Mouse (Mus musculus) liver, embryonic 16.5 days (tissue): Measurements from ENCODE around the gene Prg3. TPM values are rescaled to one million over a fixed set of nuclear protein-coding genes. Genes with fewer than 3 reads are reported as not detected.

Experiments used
- ATAC-seq: fragments of 200-750 bp; cut with Nextera tagmentation; 2 replicates; pipeline ENCODE4 v1.8.0; 2017; ENCODE audit warnings: low read depth, mild to moderate bottlenecking, moderate number of reproducible peaks, moderate library complexity
- H3K27ac ChIP-seq: fragments of 300-500 bp; sonication (generic); 2 replicates; pipeline ENCODE4 v1.5.1; 2014; ENCODE audit warnings: mild to moderate bottlenecking, low read length
- H3K27me3 ChIP-seq: fragments of 300-500 bp; sonication (generic); 2 replicates; pipeline ENCODE4 v1.6.1; 2014; ENCODE audit warnings: low read depth, low read length, mixed read lengths; ENCODE audit not compliant: control insufficient read depth, insufficient read depth
- H3K36me3 ChIP-seq: fragments of 300-500 bp; sonication (generic); 2 replicates; pipeline ENCODE4 v1.6.1; 2014; ENCODE audit warnings: mild to moderate bottlenecking; ENCODE audit not compliant: control insufficient read depth, insufficient read depth
- H3K4me1 ChIP-seq: fragments of 300-500 bp; sonication (generic); 2 replicates; pipeline ENCODE4 v1.6.1; 2014; ENCODE audit warnings: low read depth, low read length, mixed read lengths; ENCODE audit not compliant: control insufficient read depth
- H3K4me2 ChIP-seq: fragments of 300-500 bp; sonication (generic); 2 replicates; pipeline ENCODE4 v1.6.1; 2014; ENCODE audit warnings: low read depth, low read length, mixed read lengths
- H3K4me3 ChIP-seq: fragments of 300-500 bp; sonication (generic); 2 replicates; pipeline ENCODE4 v1.5.1; 2014; ENCODE audit warnings: low read depth, mild to moderate bottlenecking, low read length
- H3K9ac ChIP-seq: fragments of 300-500 bp; sonication (generic); 2 replicates; pipeline ENCODE4 v1.6.1; 2014; ENCODE audit warnings: low read depth, low read length
- H3K9me3 ChIP-seq: fragments of 300-500 bp; sonication (generic); replicated peaks from 2 replicates; pipeline ENCODE4 v1.6.1; 2016; ENCODE audit warnings: low read length; ENCODE audit not compliant: control insufficient read depth
- WGBS: fragments of 180-500 bp; shearing (Covaris S2); extraction: QIAGEN DNeasy Blood & Tissue Kit; methylation state at CpG from one replicate; pipeline ENCODE4 v1.1.7; 2014; ENCODE audit not compliant: insufficient replicate concordance; 5-methylcytosine and 5-hydroxymethylcytosine counted together
- polyA plus RNA-seq: library from polyadenylated mRNA; unstranded; fragments of >200 nt; fragmentation: Nextera tagmentation; extraction: Ambion mirVana; gene quantifications from 2 replicates; pipeline ENCODE4 v1.2.1, GENCODE M21; 2015

Prg3 gene
- polyA plus RNA-seq, 1 experiment from 2014 or later: 5.0 TPM

DNA sequence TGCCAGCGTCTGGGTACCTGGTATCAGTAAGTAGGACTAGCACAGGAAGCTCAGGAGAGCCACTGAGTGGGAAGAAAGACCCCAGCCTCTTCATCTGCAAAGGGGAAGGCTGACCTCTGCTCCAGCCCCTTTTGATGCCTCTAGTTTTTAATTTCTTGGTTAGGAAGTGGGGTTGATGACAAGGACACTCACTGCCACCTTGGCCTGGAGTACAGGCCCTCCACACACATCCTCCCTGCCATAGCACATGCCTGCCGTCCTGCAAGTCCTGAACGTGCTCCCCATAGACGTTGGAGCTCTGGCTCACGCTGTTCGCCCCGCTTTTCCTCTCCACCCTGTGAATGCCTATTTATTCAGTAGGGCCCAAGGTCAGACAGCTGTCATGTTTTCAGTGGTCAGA lies 18.6 kb downstream of the Prg3 start:
- Histone ChIP-seq H3K36me3 (no peaks in the 10 kb centered on the region), H3K9ac (no peak overlapping the region), H3K4me3 (no peak overlapping the region), H3K27me3 (no peaks in the 10 kb centered on the region; the same call in 1 of the 2 replicates), H3K9me3 (no peaks in the 10 kb centered on the region), H3K27ac (no peak overlapping the region), H3K4me2 (no peak overlapping the region), H3K4me1 (peaks cover 25% of the 10 kb centered on the region)
- 65% methylated on average over 7 of the region's 7 CpGs for WGBS
- peak; percentile 59; the same call in 1 of the 2 replicates for ATAC-seq

DNA sequence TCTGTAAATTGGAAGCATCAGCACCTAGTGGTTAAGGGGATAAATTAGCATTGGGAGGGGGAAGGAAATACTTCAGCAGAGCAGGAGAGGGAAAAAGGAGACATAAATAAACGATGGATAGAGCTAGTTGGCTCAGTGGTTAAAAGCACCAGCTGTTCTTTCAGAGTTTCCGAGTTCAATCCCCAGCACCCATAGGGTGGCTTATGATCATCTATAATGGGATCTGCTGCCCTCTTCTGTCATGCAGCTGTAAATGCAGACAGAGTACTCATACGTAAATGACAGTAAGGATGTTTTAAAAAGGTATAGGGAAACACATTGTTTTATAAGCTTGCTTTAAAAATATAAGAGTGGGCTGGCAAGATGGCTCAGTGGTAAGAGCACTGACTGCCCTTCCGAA lies 19.7 kb downstream of the Prg3 start:
- H3K27ac ChIP-seq: no peak overlapping the region
- no peaks in the 10 kb centered on the region for H3K9me3 ChIP-seq
- WGBS: 7% methylated on average over 4 of the region's 4 CpGs
- H3K9ac ChIP-seq: no peak overlapping the region
- ATAC-seq: no peak
- peaks cover 35% of the 10 kb centered on the region for H3K4me1 ChIP-seq
- no peaks in the 10 kb centered on the region for H3K36me3 ChIP-seq
- H3K27me3 ChIP-seq: no peaks in the 10 kb centered on the region; the same call in 1 of the 2 replicates
- no peak overlapping the region for H3K4me2 ChIP-seq
- no peak overlapping the region for H3K4me3 ChIP-seq

DNA sequence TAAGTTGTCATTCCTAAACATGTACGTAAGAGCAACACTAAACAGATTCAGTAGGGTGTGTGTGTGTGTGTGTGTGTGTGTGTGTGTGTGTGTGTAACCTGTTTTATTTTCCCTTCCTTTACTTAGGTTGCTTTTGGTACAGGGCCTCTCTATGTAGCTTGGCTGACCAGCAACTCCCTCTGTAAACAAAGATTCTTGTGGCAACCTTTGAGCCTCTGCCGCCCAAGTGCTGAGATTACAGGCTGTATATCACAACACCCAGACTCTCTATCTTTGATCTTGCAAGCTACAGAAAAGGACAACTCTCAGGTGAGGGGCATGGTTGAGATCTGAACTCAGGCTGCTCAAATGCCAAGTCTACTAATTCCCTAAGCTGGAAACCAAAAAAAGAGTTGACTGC lies 21.2 kb downstream of the Prg3 start:
- Histone ChIP-seq H3K4me3 (no peak overlapping the region), H3K36me3 (no peaks in the 10 kb centered on the region), H3K4me1 (peaks cover 49% of the 10 kb centered on the region), H3K27me3 (no peaks in the 10 kb centered on the region; the same call in 1 of the 2 replicates), H3K9ac (no peak overlapping the region), H3K9me3 (no peaks in the 10 kb centered on the region), H3K4me2 (no peak overlapping the region), H3K27ac (peak overlapping the region; percentile 23)
- ATAC-seq: no peak
- 49% methylated on average over 2 of the region's 2 CpGs for WGBS

DNA sequence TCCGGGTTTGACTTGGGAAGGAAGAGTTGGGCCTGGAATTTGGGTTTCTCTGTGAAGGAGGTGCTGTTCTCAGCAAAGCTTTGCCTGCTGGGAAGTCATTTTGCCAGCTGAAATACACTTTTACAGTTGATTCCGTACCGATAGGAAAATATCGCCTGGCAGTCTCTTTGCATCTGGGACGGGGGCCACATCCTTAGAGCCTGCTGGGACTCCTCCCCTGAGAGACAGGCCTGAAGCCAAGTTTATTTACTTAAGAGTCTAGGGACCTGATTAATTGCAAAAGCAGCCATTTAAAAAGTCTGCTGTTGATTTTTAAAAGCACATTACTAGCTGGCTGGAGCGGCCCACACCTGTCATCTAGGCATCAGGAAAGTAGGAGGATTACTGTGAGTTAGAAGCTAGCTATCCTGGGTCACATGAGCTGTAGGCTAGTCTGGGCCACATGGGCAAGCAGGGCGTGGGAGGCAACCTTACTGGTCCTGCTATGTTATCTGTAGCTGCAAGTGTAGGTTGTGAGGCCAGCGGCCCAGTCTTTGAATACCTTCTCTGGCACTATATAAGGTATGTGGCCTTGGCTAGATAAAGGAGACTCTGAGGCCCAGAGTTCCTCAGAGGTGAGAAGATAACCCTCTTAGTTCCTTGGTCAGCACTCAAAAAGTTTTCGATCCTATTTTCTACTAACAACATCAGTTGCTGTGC lies 24.0 kb downstream of the Prg3 start:
- Histone ChIP-seq H3K27me3 (no peaks in the 10 kb centered on the region), H3K4me3 (peak overlapping the region; percentile 49), H3K4me2 (peak overlapping the region; percentile 69), H3K9me3 (no peaks in the 10 kb centered on the region), H3K9ac (peak overlapping the region; percentile 65), H3K36me3 (no peaks in the 10 kb centered on the region), H3K4me1 (peaks cover 52% of the 10 kb centered on the region), H3K27ac (peak overlapping the region; percentile 96)
- 34% methylated on average over 9 of the region's 9 CpGs for WGBS
- ATAC-seq: peak; percentile 99

DNA sequence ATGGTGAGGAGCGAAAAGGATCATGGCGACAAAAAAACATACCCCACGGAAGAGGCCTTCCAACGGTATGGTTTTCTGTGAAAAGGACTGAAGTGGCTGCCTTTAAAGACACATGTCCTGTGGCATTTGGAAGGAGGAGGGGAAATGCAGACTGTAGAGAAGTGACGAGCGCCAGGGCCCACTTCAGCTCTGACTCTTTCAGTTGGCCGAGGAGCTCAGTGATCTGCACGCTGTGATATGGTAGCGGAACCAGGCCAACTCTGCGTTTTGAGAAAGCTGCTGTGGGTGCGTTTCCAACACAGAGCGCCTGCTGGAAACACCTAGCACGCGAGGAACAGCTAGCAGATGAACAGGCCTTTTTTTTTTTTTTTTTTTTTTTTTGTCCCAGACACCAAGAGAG lies 24.7 kb downstream of the Prg3 start:
- no peaks in the 10 kb centered on the region for H3K27me3 ChIP-seq
- WGBS: 24% methylated on average over 14 of the region's 14 CpGs
- no peaks in the 10 kb centered on the region for H3K36me3 ChIP-seq
- H3K9ac ChIP-seq: peak overlapping the region; percentile 65
- peak; percentile 65 for ATAC-seq
- peak overlapping the region; percentile 96 for H3K27ac ChIP-seq
- H3K4me3 ChIP-seq: peak overlapping the region; percentile 49
- no peaks in the 10 kb centered on the region for H3K9me3 ChIP-seq
- H3K4me2 ChIP-seq: peak overlapping the region; percentile 69
- H3K4me1 ChIP-seq: peaks cover 52% of the 10 kb centered on the region

DNA sequence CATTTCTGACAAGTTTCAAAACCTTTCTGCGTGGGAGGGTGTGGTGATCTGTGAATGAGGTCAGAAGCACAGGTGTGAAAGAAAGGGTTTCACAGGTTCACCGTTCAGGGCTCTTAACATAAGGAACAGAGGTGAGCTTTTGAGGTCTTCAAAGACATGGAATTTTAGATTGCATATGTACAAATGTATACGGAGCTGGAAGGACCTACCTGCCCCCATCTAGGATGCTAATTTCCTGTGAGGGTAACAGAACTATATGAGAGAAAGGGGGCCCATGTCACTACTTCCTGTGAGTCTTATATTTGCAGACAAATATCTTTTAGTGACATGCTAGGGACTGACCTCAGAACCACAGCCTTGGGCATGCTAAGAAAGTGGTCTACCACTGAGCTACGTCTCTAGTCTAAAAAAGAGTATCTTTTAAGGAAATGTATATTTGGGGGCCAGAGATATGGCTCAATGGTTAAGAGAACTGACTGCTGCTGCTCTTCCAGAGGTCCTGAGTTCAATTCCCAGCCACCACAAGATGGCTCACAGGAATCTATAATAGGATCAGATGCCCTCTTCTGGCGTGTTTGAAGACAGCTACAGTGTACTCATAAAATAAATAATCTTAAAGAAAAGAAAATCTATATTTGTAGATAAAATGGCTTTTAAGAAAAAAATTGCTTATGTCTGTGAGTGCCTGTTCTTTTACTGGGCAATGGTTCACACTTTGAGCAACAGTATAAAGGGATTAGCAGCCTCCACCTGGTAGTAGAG lies 26.0 kb downstream of the Prg3 start:
- 58% methylated on average over 5 of the region's 5 CpGs for whole genome bisulfite sequencing
- Histone ChIP-seq H3K4me1 (peaks cover 52% of the 10 kb centered on the region), H3K36me3 (no peaks in the 10 kb centered on the region), H3K9me3 (no peaks in the 10 kb centered on the region), H3K9ac (no peak overlapping the region), H3K4me3 (no peak overlapping the region), H3K27ac (peak overlapping the region; percentile 21; the same call in 1 of the 2 replicates), H3K27me3 (no peaks in the 10 kb centered on the region), H3K4me2 (peak overlapping the region; percentile 69)
- ATAC-seq: no peak

DNA sequence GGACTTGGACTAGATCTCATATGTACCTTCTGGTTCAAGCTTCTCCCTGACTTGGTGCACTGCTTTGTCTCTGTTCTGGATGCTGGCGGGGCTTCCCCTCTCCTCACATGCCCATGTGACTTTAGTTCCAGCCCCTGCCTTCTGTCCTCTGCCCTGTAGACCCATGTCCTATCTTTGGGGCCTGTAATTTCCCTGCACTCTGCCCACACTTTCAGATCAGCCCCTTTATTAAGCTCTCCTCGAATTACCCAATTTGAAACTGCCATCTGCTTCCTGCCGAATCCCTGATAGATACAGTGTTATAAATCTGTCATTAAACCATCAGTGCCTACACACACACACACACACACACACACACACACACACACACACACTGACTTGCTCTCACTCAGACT lies 26.6 kb downstream of the Prg3 start:
- Histone ChIP-seq H3K9ac (no peak overlapping the region), H3K36me3 (no peaks in the 10 kb centered on the region), H3K9me3 (no peaks in the 10 kb centered on the region), H3K4me3 (no peak overlapping the region), H3K27me3 (no peaks in the 10 kb centered on the region), H3K27ac (no peak overlapping the region), H3K4me1 (peaks cover 47% of the 10 kb centered on the region), H3K4me2 (no peak overlapping the region)
- no peak for ATAC-seq
- 52% methylated on average over 3 of the region's 3 CpGs for WGBS

DNA sequence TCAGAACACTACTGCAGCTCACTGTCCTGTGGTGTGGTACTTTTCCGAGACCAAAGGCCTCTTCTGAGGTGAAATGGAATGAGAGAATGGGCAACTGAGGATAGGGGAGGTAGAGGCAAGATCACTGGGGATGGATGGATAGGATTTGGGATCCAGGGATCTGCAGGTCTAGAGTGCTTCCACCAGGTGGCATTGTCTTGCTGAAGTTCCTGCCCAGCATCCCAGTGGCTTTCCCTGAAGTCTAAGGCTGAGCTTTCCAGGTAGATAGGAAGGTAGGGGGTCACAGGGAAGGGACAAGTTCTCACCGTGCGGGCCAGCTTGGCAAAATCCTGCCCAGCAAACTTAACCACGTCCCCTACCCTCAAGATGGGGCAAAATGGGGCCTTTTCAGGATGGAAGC lies 34.0 kb downstream of the Prg3 start:
- H3K9me3 ChIP-seq: no peaks in the 10 kb centered on the region
- H3K4me3 ChIP-seq: no peak overlapping the region
- H3K27me3 ChIP-seq: no peaks in the 10 kb centered on the region
- 31% methylated on average over 4 of the region's 4 CpGs for WGBS
- H3K36me3 ChIP-seq: no peaks in the 10 kb centered on the region
- ATAC-seq: no peak
- H3K4me2 ChIP-seq: no peak overlapping the region
- H3K4me1 ChIP-seq: no peaks in the 10 kb centered on the region
- no peak overlapping the region for H3K9ac ChIP-seq
- H3K27ac ChIP-seq: no peak overlapping the region

DNA sequence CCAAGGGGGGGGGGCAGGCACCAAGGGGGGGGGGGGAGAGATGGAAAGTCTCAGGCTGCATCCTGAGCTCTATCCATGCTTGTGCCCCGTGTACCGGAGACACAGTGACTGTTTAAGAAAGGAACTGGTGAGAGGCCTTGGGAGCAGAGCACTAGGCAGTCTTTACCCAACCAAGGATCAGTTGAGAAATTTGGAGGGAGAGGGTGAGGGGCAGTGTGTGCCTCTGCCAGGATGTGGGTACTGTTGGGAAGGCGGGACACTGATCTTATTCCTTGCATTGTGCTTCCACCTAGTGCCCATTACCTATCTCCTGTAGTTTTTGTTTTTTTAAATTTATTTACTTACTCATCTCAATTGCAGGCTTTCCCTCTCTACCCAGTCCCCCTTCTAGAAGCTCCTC lies 38.2 kb downstream of the Prg3 start:
- Histone ChIP-seq H3K27me3 (no peaks in the 10 kb centered on the region; the same call in none of the 2 replicates), H3K4me2 (no peak overlapping the region), H3K36me3 (no peaks in the 10 kb centered on the region), H3K27ac (no peak overlapping the region), H3K9ac (no peak overlapping the region), H3K4me1 (no peaks in the 10 kb centered on the region), H3K9me3 (no peaks in the 10 kb centered on the region), H3K4me3 (no peak overlapping the region)
- 64% methylated on average over 3 of the region's 3 CpGs for WGBS
- no peak for ATAC-seq
